Mouse (Mus musculus) neural tube, embryonic 11.5 days (tissue): ENCODE results near the gene Slc28a1. TPM values are rescaled to one million over a fixed set of nuclear protein-coding genes. Genes with fewer than 3 reads are reported as not detected.
"Not testable (repeated sequence)": the region's sequence is repeated elsewhere in the genome, so short reads cannot be mapped to it uniquely, and the experiment has no call there.

Experiments
- ATAC-seq: fragments of 200-750 bp; cut with Nextera tagmentation; 2 replicates; pipeline ENCODE4 v1.8.0; 2017; ENCODE audit warnings: moderate number of reproducible peaks, mild to moderate bottlenecking, moderate TSS enrichment, moderate library complexity; ENCODE audit not compliant: insufficient read depth, low FRiP score, low TSS enrichment
- DNase-seq: peaks from one replicate; pipeline ENCODE4 v3.0.0-alpha.2; 2015; ENCODE audit warnings: low spot score
- H3K27ac ChIP-seq: fragments of 300-500 bp; sonication (generic); 2 replicates; pipeline ENCODE4 v1.5.1; 2014; ENCODE audit warnings: low read depth, mild to moderate bottlenecking, low read length
- H3K27me3 ChIP-seq: fragments of 300-500 bp; sonication (generic); 2 replicates; pipeline ENCODE4 v1.6.1; 2014; ENCODE audit warnings: mild to moderate bottlenecking, low read length, mixed read lengths; ENCODE audit not compliant: control insufficient read depth, insufficient read depth
- H3K36me3 ChIP-seq: fragments of 300-500 bp; sonication (generic); 2 replicates; pipeline ENCODE4 v1.6.1; 2014; ENCODE audit warnings: mild to moderate bottlenecking, low read length, moderate library complexity, mixed read lengths; ENCODE audit not compliant: control insufficient read depth, insufficient read depth
- H3K4me1 ChIP-seq: fragments of 300-500 bp; sonication (generic); 2 replicates; pipeline ENCODE4 v1.6.1; 2014; ENCODE audit warnings: low read length, mixed read lengths; ENCODE audit not compliant: control insufficient read depth, insufficient read depth
- H3K4me2 ChIP-seq: fragments of 300-500 bp; sonication (generic); 2 replicates; pipeline ENCODE4 v1.6.1; 2014; ENCODE audit warnings: low read depth, mild to moderate bottlenecking, moderate library complexity
- H3K4me3 ChIP-seq: fragments of 300-500 bp; sonication (generic); 2 replicates; pipeline ENCODE4 v1.5.1; 2014; ENCODE audit warnings: low read depth, low read length
- H3K9ac ChIP-seq: fragments of 300-500 bp; sonication (generic); 2 replicates; pipeline ENCODE4 v1.6.1; 2014; ENCODE audit warnings: mild to moderate bottlenecking, low read length
- H3K9me3 ChIP-seq: fragments of 300-500 bp; sonication (generic); 2 replicates; pipeline ENCODE4 v1.6.1; 2016; ENCODE audit warnings: low read length; ENCODE audit not compliant: control insufficient read depth
- WGBS: fragments of 180-500 bp; shearing (Covaris S2); extraction: QIAGEN DNeasy Blood & Tissue Kit; methylation state at CpG from one replicate; pipeline ENCODE4 v1.1.7; 2014; 5-methylcytosine and 5-hydroxymethylcytosine counted together
- polyA plus RNA-seq: library from polyadenylated mRNA; unstranded; fragments of >200 nt; fragmentation: Nextera tagmentation; extraction: Ambion mirVana; gene quantifications from 2 replicates; pipeline ENCODE4 v1.2.1, GENCODE M21; 2014

Gene Slc28a1
- polyA plus RNA-seq, 1 experiment from 2014 or later = not detected

DNA sequence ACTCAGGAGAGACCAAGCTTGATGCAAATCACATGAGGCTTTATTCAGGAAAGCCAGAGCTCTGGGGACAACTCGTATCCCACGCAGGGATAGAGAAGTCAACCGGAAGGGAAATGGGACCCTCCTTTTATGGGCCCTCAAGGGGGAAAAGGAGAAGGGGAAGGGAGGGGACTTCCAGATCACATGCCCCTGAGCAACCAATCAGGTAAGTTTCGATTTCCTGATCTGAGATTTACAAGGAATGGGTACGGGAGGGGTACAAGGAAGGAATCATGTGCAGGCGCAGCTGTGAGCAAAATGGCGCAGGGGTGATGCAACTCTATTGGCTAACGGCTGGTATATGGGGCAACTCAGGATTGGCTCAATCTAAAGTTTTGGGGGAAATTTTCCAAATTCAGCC lies 36.6 kb downstream of the Slc28a1 start:
- H3K9me3 ChIP-seq = no peaks in the 10 kb centered on the region
- H3K27ac ChIP-seq = no peak overlapping the region
- DNase-seq (no peak), ATAC-seq (no peak)
- no peak overlapping the region for H3K4me3 ChIP-seq
- WGBS = 95% methylated on average over 8 of the region's 8 CpGs
- no peak overlapping the region for H3K9ac ChIP-seq
- H3K27me3 ChIP-seq = no peaks in the 10 kb centered on the region
- H3K4me1 ChIP-seq = no peaks in the 10 kb centered on the region
- H3K4me2 ChIP-seq = no peak overlapping the region
- no peaks in the 10 kb centered on the region for H3K36me3 ChIP-seq

- WGBS = 95% methylated on average over 10 of the region's 10 CpGs
- H3K9ac ChIP-seq = no peak overlapping the region
- H3K4me2 ChIP-seq = no peak overlapping the region
- no peak overlapping the region for H3K4me3 ChIP-seq
- no peaks in the 10 kb centered on the region for H3K27me3 ChIP-seq
- no peaks in the 10 kb centered on the region for H3K9me3 ChIP-seq
- no peak overlapping the region for H3K27ac ChIP-seq
- DNase-seq (no peak), ATAC-seq (no peak)
- H3K4me1 ChIP-seq = no peaks in the 10 kb centered on the region
- H3K36me3 ChIP-seq = no peaks in the 10 kb centered on the region
Measured at GRCm38 (mm10) chr7:81152306-81152705, 37.7 kb downstream of the Slc28a1 start.

DNA sequence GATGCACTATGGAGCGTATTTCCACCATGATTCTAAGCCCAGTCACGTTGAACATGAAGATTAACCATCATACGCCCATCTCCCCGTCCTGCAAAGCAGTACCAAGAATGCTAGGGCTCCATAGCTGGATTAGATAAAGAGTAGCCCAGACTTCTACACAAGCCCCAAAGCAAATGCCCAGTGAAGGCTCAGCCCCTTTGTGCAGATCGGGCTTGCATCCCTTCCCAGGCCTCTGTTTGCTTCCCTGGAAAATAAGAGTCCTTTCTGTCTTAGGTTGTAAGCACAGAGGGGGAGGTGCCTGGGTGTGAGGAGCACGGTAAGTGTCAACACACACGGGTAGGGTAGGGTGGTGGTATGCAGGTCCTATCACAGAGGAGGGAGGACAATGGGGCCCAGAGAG lies 38.2 kb downstream of the Slc28a1 start:
- no peak overlapping the region for H3K27ac ChIP-seq
- H3K4me2 ChIP-seq = no peak overlapping the region
- no peak overlapping the region for H3K9ac ChIP-seq
- no peaks in the 10 kb centered on the region for H3K27me3 ChIP-seq
- WGBS = 80% methylated on average over 7 of the region's 7 CpGs
- H3K4me3 ChIP-seq = no peak overlapping the region
- DNase-seq (no peak), ATAC-seq (no peak)
- no peaks in the 10 kb centered on the region for H3K36me3 ChIP-seq
- H3K4me1 ChIP-seq = no peaks in the 10 kb centered on the region
- no peaks in the 10 kb centered on the region for H3K9me3 ChIP-seq

- Histone ChIP-seq H3K27me3 (no peaks in the 10 kb centered on the region), H3K4me3 (no peak overlapping the region), H3K36me3 (no peaks in the 10 kb centered on the region), H3K9ac (no peak overlapping the region), H3K4me1 (no peaks in the 10 kb centered on the region), H3K9me3 (no peaks in the 10 kb centered on the region), H3K27ac (no peak overlapping the region), H3K4me2 (no peak overlapping the region)
- ATAC-seq (no peak), DNase-seq (no peak)
- 86% methylated on average over 6 of the region's 6 CpGs for WGBS
Measured at GRCm38 (mm10) chr7:81153327-81153726, 38.7 kb downstream of the Slc28a1 start.

DNA sequence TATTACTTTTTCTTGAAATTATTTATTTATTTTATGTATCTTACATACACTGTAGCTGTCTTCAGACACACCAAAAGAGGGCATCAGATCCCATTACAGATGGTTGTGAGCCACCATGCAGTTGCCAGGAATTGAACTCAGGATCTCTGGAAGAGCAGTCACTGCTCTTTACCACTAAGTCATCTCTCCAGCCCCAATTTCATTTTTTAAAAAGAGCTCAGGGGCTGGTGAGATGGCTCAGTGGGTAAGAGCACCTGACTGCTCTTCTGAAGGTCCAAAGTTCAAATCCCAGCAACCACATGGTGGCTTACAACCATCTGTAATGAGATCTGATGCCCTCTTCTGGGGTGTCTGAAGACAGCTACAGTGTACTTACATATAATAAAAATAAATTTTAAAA lies 39.6 kb downstream of the Slc28a1 start:
- not testable (repeated sequence) for H3K36me3 ChIP-seq, H3K4me3 ChIP-seq, DNase-seq, H3K27me3 ChIP-seq, ATAC-seq, H3K9me3 ChIP-seq, H3K4me2 ChIP-seq, H3K27ac ChIP-seq, H3K9ac ChIP-seq, H3K4me1 ChIP-seq

- Histone ChIP-seq H3K27ac (no peak overlapping the region), H3K4me3 (no peak overlapping the region), H3K9me3 (no peaks in the 10 kb centered on the region), H3K36me3 (no peaks in the 10 kb centered on the region), H3K4me1 (no peaks in the 10 kb centered on the region), H3K4me2 (no peak overlapping the region), H3K9ac (no peak overlapping the region), H3K27me3 (no peaks in the 10 kb centered on the region)
- WGBS = 1% methylated on average over 3 of the region's 3 CpGs
- DNase-seq (peak; percentile 83), ATAC-seq (no peak)
Measured at GRCm38 (mm10) chr7:81154960-81155359, 40.4 kb downstream of the Slc28a1 start.

DNA sequence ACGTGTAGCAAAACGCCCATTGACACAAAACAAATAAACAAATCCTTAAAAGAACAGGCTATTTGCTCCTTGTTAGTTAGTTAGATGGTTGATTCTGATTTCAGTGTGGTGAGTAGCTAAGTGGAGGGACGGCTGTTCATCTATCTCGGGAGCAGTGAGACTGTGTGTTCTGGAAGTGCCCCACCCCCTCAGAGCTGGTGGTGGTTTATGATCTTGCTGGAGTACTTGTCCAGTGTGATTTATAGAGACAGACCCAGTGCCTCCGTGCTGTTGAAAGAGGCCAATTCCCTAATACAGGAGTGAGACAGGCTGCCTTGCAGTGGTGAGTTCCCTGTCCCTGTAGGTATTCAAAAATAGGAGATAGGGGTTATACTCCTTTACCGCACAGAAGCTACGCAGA lies 44.3 kb downstream of the Slc28a1 start:
- Histone ChIP-seq H3K27ac (no peak overlapping the region), H3K4me2 (no peak overlapping the region), H3K27me3 (no peaks in the 10 kb centered on the region), H3K9ac (no peak overlapping the region), H3K36me3 (no peaks in the 10 kb centered on the region), H3K4me3 (no peak overlapping the region), H3K4me1 (no peaks in the 10 kb centered on the region), H3K9me3 (no peaks in the 10 kb centered on the region)
- ATAC-seq (no peak), DNase-seq (no peak)
- 53% methylated on average over 7 of the region's 7 CpGs for WGBS

DNA sequence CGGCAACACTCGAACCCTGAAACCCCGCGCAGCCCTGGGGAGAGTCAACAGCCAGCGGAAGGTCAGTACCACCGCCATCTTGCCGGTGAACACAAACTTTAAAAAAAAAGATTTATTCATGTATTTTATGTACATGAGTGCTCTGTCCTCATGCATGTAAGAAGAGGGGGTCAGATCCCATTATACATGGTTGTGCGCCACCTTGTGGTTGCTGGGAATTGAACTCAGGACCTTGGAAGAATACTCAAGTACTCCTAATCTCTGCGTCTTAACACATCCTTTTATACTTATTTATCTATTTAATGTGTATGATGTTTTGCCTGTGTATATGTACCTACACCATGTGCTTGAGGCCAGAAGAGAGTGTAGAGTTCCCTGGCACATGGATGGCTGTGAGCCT lies 47.1 kb downstream of the Slc28a1 start:
- H3K27me3 ChIP-seq = no peaks in the 10 kb centered on the region
- no peak overlapping the region for H3K4me2 ChIP-seq
- DNase-seq (peak; percentile 60), ATAC-seq (no peak)
- no peaks in the 10 kb centered on the region for H3K4me1 ChIP-seq
- no peaks in the 10 kb centered on the region for H3K9me3 ChIP-seq
- 73% methylated on average over 9 of the region's 9 CpGs for WGBS
- H3K9ac ChIP-seq = no peak overlapping the region
- H3K4me3 ChIP-seq = no peak overlapping the region
- H3K27ac ChIP-seq = no peak overlapping the region
- H3K36me3 ChIP-seq = no peaks in the 10 kb centered on the region

- DNase-seq = peak; percentile 76
- no peaks in the 10 kb centered on the region for H3K9me3 ChIP-seq
- 41% methylated on average over 4 of the region's 4 CpGs for WGBS
- H3K36me3 ChIP-seq = no peaks in the 10 kb centered on the region
- H3K27me3 ChIP-seq = no peaks in the 10 kb centered on the region
- H3K4me3 ChIP-seq = no peak overlapping the region
- no peaks in the 10 kb centered on the region for H3K4me1 ChIP-seq
- no peak overlapping the region for H3K4me2 ChIP-seq
- no peak overlapping the region for H3K27ac ChIP-seq
- no peak for ATAC-seq
- no peak overlapping the region for H3K9ac ChIP-seq
Measured at GRCm38 (mm10) chr7:81162345-81162744, 47.7 kb downstream of the Slc28a1 start.
